Mouse (Mus musculus) bone marrow, adult 2 months (tissue): Measurements from ENCODE around the gene Ppa2. TPM values are rescaled to one million over a fixed set of nuclear protein-coding genes. Genes with fewer than 3 reads are reported as not detected.

Source experiments
- H3K27ac ChIP-seq: fragments of 200-500 bp; 2 replicates; pipeline ENCODE4 v1.5.1; 2012; ENCODE audit warnings: low read depth, mild to moderate bottlenecking, control low read depth, inconsistent platforms, low read length; ENCODE audit not compliant: control insufficient read depth, poor library complexity, insufficient read depth
- H3K4me1 ChIP-seq: fragments of 200-500 bp; 2 replicates; pipeline ENCODE4 v1.6.1; 2011; ENCODE audit warnings: low read length; ENCODE audit not compliant: control insufficient read depth, insufficient read depth
- H3K4me3 ChIP-seq: fragments of 200-500 bp; replicated peaks from 2 replicates; pipeline ENCODE3; 2011; ENCODE audit warnings: mild to moderate bottlenecking, low read depth, low read length, control low read depth; ENCODE audit not compliant: control insufficient read depth
- CTCF ChIP-seq: fragments of 200-500 bp; IDR thresholded peaks from 2 replicates; pipeline ENCODE4 v1.5.1; 2011; ENCODE audit warnings: low read length, control low read depth; ENCODE audit not compliant: control insufficient read depth, insufficient read depth
- POLR2A ChIP-seq: fragments of 200-500 bp; IDR thresholded peaks from 2 replicates; pipeline ENCODE4 v1.6.1; 2011; ENCODE audit warnings: low read depth, mild to moderate bottlenecking, control low read depth, low read length, borderline replicate concordance; ENCODE audit not compliant: control insufficient read depth
- WGBS: fragments of 180-500 bp; shearing (Covaris S2); methylation state at CpG from one replicate; pipeline ENCODE4 v1.1.7; 2018; 5-methylcytosine and 5-hydroxymethylcytosine counted together
- polyA plus RNA-seq: library from polyadenylated mRNA; stranded (reverse); fragments of >200 nt; gene quantifications from 2 replicates; pipeline ENCODE4 v1.2.4, GENCODE M21; 2011; ENCODE audit warnings: low replicate concordance; ENCODE audit not compliant: missing spikeins, insufficient read depth, insufficient read length

Ppa2 gene
- polyA plus RNA-seq, 1 experiment = 27.3 TPM

DNA sequence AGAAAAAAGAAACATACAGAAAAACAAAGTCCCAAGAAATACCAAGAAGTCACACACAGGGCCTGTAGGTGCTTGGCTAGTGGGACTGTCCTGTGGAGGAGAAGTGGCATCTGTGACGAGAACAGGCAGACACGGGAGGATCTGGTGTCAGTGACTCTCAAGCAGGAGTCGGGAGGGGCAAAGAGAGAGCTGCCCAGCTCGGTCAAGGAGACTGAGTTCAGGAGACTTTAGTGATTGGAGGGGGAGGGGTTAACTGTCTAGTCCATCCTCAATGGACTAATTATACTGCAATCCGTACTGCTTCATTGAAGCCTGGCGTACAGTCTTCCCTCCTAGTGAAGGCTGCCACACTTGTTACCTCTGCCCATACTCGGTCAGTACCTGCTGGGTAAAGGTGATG lies 77.4 kb downstream of the Ppa2 start:
- H3K27ac ChIP-seq = no peak overlapping the region
- no peaks in the 10 kb centered on the region for H3K4me1 ChIP-seq
- H3K4me3 ChIP-seq = no peak overlapping the region
- WGBS = 83% methylated on average over 7 of the region's 7 CpGs
- TF ChIP-seq CTCF = no peak
- TF ChIP-seq POLR2A = no peak

DNA sequence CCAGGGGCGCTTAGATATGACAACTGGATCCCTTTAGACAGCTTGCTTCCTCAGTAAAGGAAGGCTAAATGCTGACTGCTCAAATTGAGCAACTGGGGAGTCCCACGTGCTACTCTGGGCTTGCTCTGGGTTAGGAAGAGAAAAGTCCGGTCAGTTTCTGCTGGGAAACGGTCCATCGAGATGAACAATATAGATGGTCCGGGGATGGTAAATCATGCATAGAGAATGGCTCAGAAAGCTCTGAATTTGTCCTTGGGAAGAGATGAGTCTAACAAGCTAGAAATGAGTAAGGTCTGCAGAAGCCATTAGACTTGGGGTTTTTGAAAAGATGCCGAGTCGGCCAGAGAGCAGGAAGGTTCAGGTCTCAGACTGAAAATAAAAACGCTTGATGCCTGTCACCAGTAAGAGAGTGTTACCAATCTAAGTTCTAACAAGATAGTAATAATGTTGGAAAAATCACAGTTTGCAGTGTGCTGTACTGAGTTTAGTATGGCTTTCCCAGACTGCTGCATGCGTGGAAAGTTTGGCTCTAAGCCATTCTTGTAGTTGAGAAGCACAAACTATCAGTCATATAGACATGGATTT lies 80.0 kb downstream of the Ppa2 start:
- WGBS = 88% methylated on average over 10 of the region's 10 CpGs
- no peak overlapping the region for H3K4me3 ChIP-seq
- H3K4me1 ChIP-seq = no peaks in the 10 kb centered on the region
- no peak overlapping the region for H3K27ac ChIP-seq
- TF ChIP-seq POLR2A = no peak
- TF ChIP-seq CTCF = no peak

GRCm38 (mm10) chr3:133394531-133394930 lies 84.6 kb downstream of the Ppa2 start:
- Histone ChIP-seq H3K27ac (no peak overlapping the region), H3K4me3 (no peak overlapping the region), H3K4me1 (no peaks in the 10 kb centered on the region)
- TF ChIP-seq CTCF = no peak
- TF ChIP-seq POLR2A = no peak
- 43% methylated on average over 2 of the region's 2 CpGs for WGBS

DNA sequence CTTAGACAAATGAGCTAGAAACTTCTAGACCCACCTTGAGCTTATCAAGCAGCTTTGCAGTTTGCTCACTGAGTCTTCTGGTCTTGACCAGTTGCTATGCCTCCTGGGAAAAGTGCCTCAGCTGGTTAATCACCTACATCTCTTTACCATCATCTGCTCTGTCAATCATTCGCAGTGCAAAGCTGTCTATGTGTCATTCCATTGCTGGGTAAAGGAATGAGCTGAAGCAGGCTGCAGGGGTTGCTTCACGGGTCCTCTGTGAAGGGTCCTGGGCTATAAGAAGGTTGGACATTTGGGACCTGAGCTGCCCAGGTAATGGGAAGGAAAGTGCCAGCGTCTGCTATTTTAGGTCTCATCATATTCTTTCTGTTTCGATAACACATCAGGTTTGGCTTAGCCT lies 93.9 kb downstream of the Ppa2 start:
- no peak overlapping the region for H3K27ac ChIP-seq
- TF ChIP-seq CTCF (no peak), POLR2A (no peak)
- 78% methylated on average over 4 of the region's 4 CpGs for WGBS
- no peak overlapping the region for H3K4me3 ChIP-seq
- no peaks in the 10 kb centered on the region for H3K4me1 ChIP-seq

GRCm38 (mm10) chr3:133405636-133406035 lies 95.7 kb downstream of the Ppa2 start:
- no peak overlapping the region for H3K27ac ChIP-seq
- TF ChIP-seq CTCF (no peak), POLR2A (no peak)

GRCm38 (mm10) chr3:133406248-133406647 lies 96.3 kb downstream of the Ppa2 start:
- Histone ChIP-seq H3K27ac (no peak overlapping the region), H3K4me1 (no peaks in the 10 kb centered on the region), H3K4me3 (no peak overlapping the region)
- TF ChIP-seq POLR2A (no peak), CTCF (no peak)
- 69% methylated on average over 5 of the region's 5 CpGs for WGBS

More at GRCm38 (mm10) chr3:133405636-133406035, 95.7 kb downstream of the Ppa2 start:
- 84% methylated on average over 3 of the region's 3 CpGs for WGBS
- Histone ChIP-seq H3K4me3 (no peak overlapping the region), H3K4me1 (no peaks in the 10 kb centered on the region)

GRCm38 (mm10) chr3:133411123-133411675 lies 101.3 kb downstream of the Ppa2 start:
- 63% methylated on average over 4 of the region's 4 CpGs for WGBS

DNA sequence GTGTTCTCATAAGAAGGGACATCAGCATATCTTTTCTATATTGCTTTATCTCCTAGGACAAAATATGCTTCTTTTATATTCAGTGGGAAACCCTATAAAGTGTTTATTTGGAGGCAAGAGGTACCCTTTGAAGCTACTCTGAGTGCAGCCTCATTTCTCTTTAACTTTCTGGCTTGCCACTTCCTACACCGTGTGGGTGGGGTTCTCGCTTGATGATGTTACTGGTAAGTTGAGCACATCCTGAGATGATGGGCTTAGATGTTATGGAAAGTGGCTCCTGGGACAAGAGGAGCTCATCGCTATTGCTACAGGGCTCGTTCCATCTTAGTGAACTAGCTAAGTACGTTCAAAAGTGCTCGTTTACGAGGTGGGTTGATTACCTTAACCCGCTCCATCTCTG lies 101.9 kb downstream of the Ppa2 start:
- 83% methylated on average over 8 of the region's 8 CpGs for WGBS
- Histone ChIP-seq H3K4me1 (no peaks in the 10 kb centered on the region), H3K4me3 (no peak overlapping the region), H3K27ac (no peak overlapping the region)
- TF ChIP-seq POLR2A (no peak), CTCF (no peak)

More at GRCm38 (mm10) chr3:133411123-133411675, 101.3 kb downstream of the Ppa2 start:
- H3K27ac ChIP-seq = no peak overlapping the region
- no peak for TF ChIP-seq CTCF
- TF ChIP-seq POLR2A = no peak
- H3K4me3 ChIP-seq = no peak overlapping the region
- H3K4me1 ChIP-seq = no peaks in the 10 kb centered on the region

GRCm38 (mm10) chr3:133414747-133415146 lies 104.8 kb downstream of the Ppa2 start:
- Histone ChIP-seq H3K4me1 (no peaks in the 10 kb centered on the region), H3K27ac (no peak overlapping the region), H3K4me3 (no peak overlapping the region)
- WGBS = 79% methylated on average over 4 of the region's 4 CpGs
- TF ChIP-seq CTCF (no peak), POLR2A (no peak)
